Mouse (Mus musculus) stomach, postnatal 0 days (tissue): ENCODE measurements around the gene Frmd6.

Experiments
- CTCF ChIP-seq: IDR thresholded peaks from 2 replicates; pipeline ENCODE4 v1.5.1; 2016; ENCODE audit warnings: antibody characterized with exemption, low read depth, mild to moderate bottlenecking, moderate library complexity
- EP300 ChIP-seq: optimal IDR thresholded peaks from 2 replicates; pipeline ENCODE3; 2016; ENCODE audit warnings: antibody characterized with exemption

DNA sequence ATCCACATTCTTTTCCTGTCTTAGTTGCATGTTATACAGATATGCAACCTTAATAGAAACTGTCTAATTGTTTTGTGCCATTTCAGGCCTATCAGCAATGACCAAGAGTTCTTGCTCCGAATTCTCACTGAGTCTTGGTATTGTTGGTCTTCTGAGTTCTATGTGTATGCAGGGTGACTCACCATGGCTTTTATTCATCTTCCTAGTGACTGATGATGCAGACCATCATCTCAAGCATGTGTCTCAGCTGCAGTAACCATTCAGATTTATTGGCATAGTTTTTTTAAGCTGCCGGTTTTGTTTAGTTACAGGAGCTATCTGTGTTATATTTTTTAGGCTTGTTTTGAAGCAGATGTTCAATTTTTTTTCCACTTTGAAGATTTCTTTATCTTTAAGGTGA is 20.1 kb downstream of the Frmd6 start:
- no peak for TF ChIP-seq CTCF
- TF ChIP-seq EP300: no peak
